Mouse (Mus musculus) cortical plate, adult 2 months (tissue): ENCODE data around the gene Trp63.

ENCODE experiments used
- CTCF ChIP-seq: fragments of 200-500 bp; IDR thresholded peaks from 2 replicates; pipeline ENCODE4 v1.5.1; 2011; ENCODE audit warnings: mild to moderate bottlenecking, control low read depth, low read length; ENCODE audit not compliant: insufficient read depth; ENCODE audit errors: extremely low read depth
- POLR2A ChIP-seq: fragments of 200-500 bp; IDR thresholded peaks from 2 replicates; pipeline ENCODE4 v1.6.1; 2011; ENCODE audit warnings: mild to moderate bottlenecking, low read length, control low read depth; ENCODE audit not compliant: insufficient read depth; ENCODE audit errors: extremely low read depth

DNA sequence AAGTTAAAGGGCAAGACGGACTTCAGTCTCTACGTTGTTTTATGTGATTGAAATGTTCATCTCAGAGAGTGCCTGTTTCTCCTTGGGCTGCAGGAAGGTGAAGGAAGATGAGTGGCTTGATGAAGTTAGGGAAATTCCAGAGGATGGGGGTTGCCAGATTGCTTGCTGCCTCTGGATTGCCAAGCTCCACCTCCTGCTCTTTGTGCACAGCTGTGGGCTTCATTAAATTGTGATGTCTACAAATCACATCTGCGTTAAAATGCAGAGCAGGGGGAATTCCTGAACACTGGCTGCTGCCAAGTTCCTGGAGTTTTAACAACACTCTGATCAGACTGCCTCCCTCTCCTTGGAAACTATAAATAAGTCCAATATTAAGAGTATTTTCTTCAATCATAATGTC, 63.2 kb downstream of the Trp63 start:
- no peak for TF ChIP-seq CTCF
- no peak for TF ChIP-seq POLR2A
